Comparison of ENCODE assay signal across 8 mouse cellular contexts in genomic region chr1:165833910-165834632, GRCm38 (mm10). TPM values are rescaled to one million over a fixed set of nuclear protein-coding genes. Genes with fewer than 3 reads are reported as not detected.
A peak's percentile ranks its signal among the peaks of the same experiment; 100 is the strongest.
DNase-seq lines count a peak whose midpoint lies in the region; ATAC-seq and TF ChIP-seq lines count a peak whose summit lies in the region.
"Had no signal": no experiment of that assay in that cellular context is flagged by ENCODE, and none has a peak within 500 bp of the region (broad histone marks: within the 10 kb centered on the region; RNA-seq: fewer than 3 reads in every experiment).

No protein-coding gene starts in this region.

- H3K79me2 ChIP-seq in MEL (ENCODE audit: control insufficient read depth, insufficient read depth, low read length, poor library complexity) = no peaks in the 10 kb centered on the region

- H3K4me2 ChIP-seq in hindbrain, embryonic 11.5 days (replicated peaks; ENCODE audit: low read depth, low read length) = no peak overlapping the region

- ATAC-seq in hindbrain, embryonic 11.5 days (ENCODE audit: low FRiP score) = peak; percentile 84
- peak; percentile 55 for ATAC-seq in megakaryocyte progenitor cell, adult 5-6 weeks (replicated peaks; ENCODE audit: poor library complexity)

- TF ChIP-seq RAD21 in MEL (IDR thresholded peaks at IDR 0.05; ENCODE audit: low read depth, low read length) = no peak

- no peak overlapping the region for H3K9ac ChIP-seq in MEL (ENCODE audit: control insufficient read depth, low read depth, low read length, poor library complexity, severe bottlenecking)
- no peak overlapping the region for H3K9ac ChIP-seq in hindbrain, embryonic 11.5 days (ENCODE audit: low read depth, low read length)

- no peak overlapping the region for H3K27ac ChIP-seq in MEL (ENCODE audit: control insufficient read depth, low read depth, low read length)
- peak overlapping the region; percentile 47 for H3K27ac ChIP-seq in hindbrain, embryonic 11.5 days (ENCODE audit: low read depth, low read length)

- no peak for TF ChIP-seq CTCF in MEL (IDR thresholded peaks at IDR 0.05 in 2 of 3, conservative IDR thresholded peaks at IDR 0.05 in 1 of 3; ENCODE audit: control insufficient read depth in 1 of 3, insufficient read depth in 1 of 3, low read depth in 2 of 3, low read length in 3 of 3, poor library complexity in 1 of 3, severe bottlenecking in 1 of 3)

- whole genome bisulfite sequencing in hindbrain, embryonic 11.5 days = 23% methylated on average over 17 of the region's 17 CpGs

- no peaks in the 10 kb centered on the region for H3K36me3 ChIP-seq in MEL (ENCODE audit: control insufficient read depth in 1 of 2, insufficient read depth in 2 of 2, low read length in 2 of 2)
- H3K36me3 ChIP-seq in hindbrain, embryonic 11.5 days (ENCODE audit: control insufficient read depth, insufficient read depth, low read length) = no peaks in the 10 kb centered on the region

- no peak for DNase-seq in MEL (ENCODE audit: low read depth, low spot score)
- DNase-seq in ZHBTc4 (ENCODE audit: low read depth, low spot score) = peak; percentile 14
- peak; percentile 62 for DNase-seq in hindbrain, embryonic 11.5 days (ENCODE audit: low spot score)
- no peak for DNase-seq in frontal cortex, adult 2 months (ENCODE audit: extremely low spot score in 1 of 2, low spot score in 1 of 2)
- no peak for DNase-seq in testis, postnatal 14 days (ENCODE audit: low spot score)
- DNase-seq in cerebellum, adult 8-10 months = no peak
- DNase-seq: cerebellum, postnatal 36 days had no signal

- H3K9me3 ChIP-seq in MEL (replicated peaks; ENCODE audit: insufficient read depth, low read length) = no peaks in the 10 kb centered on the region
- H3K9me3 ChIP-seq in hindbrain, embryonic 11.5 days (ENCODE audit: control insufficient read depth, low read length) = no peaks in the 10 kb centered on the region

- H3K27me3 ChIP-seq in MEL (ENCODE audit: control insufficient read depth in 1 of 2, insufficient read depth in 2 of 2, low read length in 2 of 2) = peaks cover 0 to 2% of the 10 kb centered on the region in 2 experiments; a peak in 1 of 4 replicates
- H3K27me3 ChIP-seq in hindbrain, embryonic 11.5 days (ENCODE audit: control insufficient read depth, insufficient read depth, low read length) = no peaks in the 10 kb centered on the region

- TF ChIP-seq EP300 in MEL (IDR thresholded peaks at IDR 0.05; ENCODE audit: low read depth in 1 of 2, low read length in 2 of 2) = no peak

- H3K4me3 ChIP-seq in MEL (ENCODE audit: control insufficient read depth in 1 of 2, insufficient read depth in 1 of 2, low read depth in 2 of 2, low read length in 2 of 2) = no peak overlapping the region
- H3K4me3 ChIP-seq in hindbrain, embryonic 11.5 days (ENCODE audit: low read depth, low read length) = no peak overlapping the region

- no peaks in the 10 kb centered on the region for H3K4me1 ChIP-seq in MEL (ENCODE audit: control insufficient read depth in 1 of 2, insufficient read depth in 2 of 2, low read length in 2 of 2)
- H3K4me1 ChIP-seq in hindbrain, embryonic 11.5 days (replicated peaks; ENCODE audit: control insufficient read depth, insufficient read depth, low read length) = peaks cover 5% of the 10 kb centered on the region; the same call in 1 of the 2 replicates

- TF ChIP-seq POLR2A in MEL (IDR thresholded peaks at IDR 0.05; ENCODE audit: control insufficient read depth in 1 of 2, insufficient read depth in 1 of 2, low read depth in 1 of 2, low read length in 2 of 2, poor library complexity in 1 of 2) = no peak

TF ChIP-seq in MEL, 35 proteins besides CTCF, POLR2A, EP300 and RAD21:
- TF ChIP-seq GABPA (IDR thresholded peaks at IDR 0.05; ENCODE audit: low read depth, low read length) = no peak
- peak; percentile 51; the same call in 1 of the 2 replicates for TF ChIP-seq TBP (IDR thresholded peaks at IDR 0.05; ENCODE audit: low read depth, low read length)
- TF ChIP-seq KAT2A (conservative IDR thresholded peaks at IDR 0.05; ENCODE audit: low read depth, low read length) = no peak
TF ChIP-seq in MEL: peak in this region for 1.

RNA-seq across cellular contexts. Expression of gene Cd247, which starts 45.6 kb away (rescaled TPM):
- 1.3 and 1.5 TPM in 2 replicates for total RNA-seq in MEL (2012; rRNA removed)
- polyA plus RNA-seq in MEL (2012; ENCODE audit: insufficient read depth in 1 of 2, insufficient read length in 2 of 2, low read depth in 1 of 2, low replicate concordance in 2 of 2, missing spikeins in 1 of 2) = 1 to 10 TPM in 1 of 2 experiments, not detected in 1; 1.7 TPM
- 0.88 and 1.3 TPM in 2 replicates for polyA plus RNA-seq in hindbrain, embryonic 11.5 days (2014; fragmentation: Nextera tagmentation; extraction: Ambion mirVana)
- 0.12 TPM in 1 of 2 replicates, not detected in the other for total RNA-seq in megakaryocyte progenitor cell, adult 5-6 weeks (2015)
- 0.29 and 1.2 TPM in 2 replicates for total RNA-seq in megakaryocyte progenitor cell, adult 5-6 weeks (2017)
- polyA plus RNA-seq in frontal cortex, adult 2 months (2012; rRNA removed) = 0.26 and 0.44 TPM in 2 replicates

Comparison
In these comparisons a context has a peak if more than half of its experiments do, and no peak if none do; other contexts are left out.
1. DNase-seq: peak in ZHBTc4 (single experiment) and hindbrain, embryonic 11.5 days (single experiment); none in MEL (single experiment), frontal cortex, adult 2 months (0 of 2), testis, postnatal 14 days (single experiment) and cerebellum, adult 8-10 months (single experiment).